Mouse (Mus musculus) heart, embryonic 15.5 days (tissue): ENCODE measurements around the gene Mrpl45. TPM values are rescaled to one million over a fixed set of nuclear protein-coding genes. Genes with fewer than 3 reads are reported as not detected.
"Not testable (repeated sequence)": the region's sequence is repeated elsewhere in the genome, so short reads cannot be mapped to it uniquely, and the experiment has no call there.

Experiments used
- ATAC-seq: fragments of 200-750 bp; cut with Nextera tagmentation; replicated peaks from 2 replicates; pipeline ENCODE4 v1.8.0; 2017; ENCODE audit warnings: low read depth, moderate TSS enrichment; ENCODE audit not compliant: insufficient number of reproducible peaks, insufficient read depth, low FRiP score
- H3K27ac ChIP-seq: fragments of 300-500 bp; sonication (generic); 2 replicates; pipeline ENCODE4 v1.5.1; 2015; ENCODE audit warnings: mild to moderate bottlenecking, inconsistent platforms
- H3K27me3 ChIP-seq: fragments of 300-500 bp; sonication (generic); 2 replicates; pipeline ENCODE4 v1.6.1; 2015; ENCODE audit warnings: inconsistent platforms
- H3K36me3 ChIP-seq: fragments of 300-500 bp; sonication (generic); 2 replicates; pipeline ENCODE4 v1.6.1; 2015; ENCODE audit warnings: mild to moderate bottlenecking, inconsistent platforms
- H3K4me1 ChIP-seq: fragments of 300-500 bp; sonication (generic); replicated peaks from 2 replicates; pipeline ENCODE4 v1.6.1; 2015; ENCODE audit warnings: inconsistent platforms
- H3K4me2 ChIP-seq: fragments of 300-500 bp; sonication (generic); 2 replicates; pipeline ENCODE4 v1.6.1; 2015; ENCODE audit warnings: inconsistent platforms, mild to moderate bottlenecking, moderate library complexity
- H3K4me3 ChIP-seq: fragments of 300-500 bp; sonication (generic); 2 replicates; pipeline ENCODE4 v1.5.1; 2015; ENCODE audit warnings: mild to moderate bottlenecking, inconsistent platforms
- H3K9ac ChIP-seq: fragments of 300-500 bp; sonication (generic); 2 replicates; pipeline ENCODE4 v1.6.1; 2015; ENCODE audit warnings: mild to moderate bottlenecking, inconsistent platforms
- H3K9me3 ChIP-seq: fragments of 300-500 bp; sonication (generic); replicated peaks from 2 replicates; pipeline ENCODE4 v1.6.1; 2016; ENCODE audit warnings: inconsistent platforms
- WGBS: fragments of 180-500 bp; shearing (Covaris S2); methylation state at CpG from one replicate; pipeline ENCODE4 v1.1.7; 2015; ENCODE audit warnings: mixed read lengths; 5-methylcytosine and 5-hydroxymethylcytosine counted together
- polyA plus RNA-seq: library from polyadenylated mRNA; unstranded; fragments of >200 nt; fragmentation: Nextera tagmentation; extraction: Ambion mirVana; gene quantifications from 2 replicates; pipeline ENCODE4 v1.2.1, GENCODE M21; 2015

The Mrpl45 gene
- polyA plus RNA-seq, 1 experiment from 2014 or later: 54.4 TPM

- Histone ChIP-seq H3K9ac (no peak overlapping the region), H3K4me1 (peaks cover 31% of the 10 kb centered on the region), H3K4me3 (no peak overlapping the region), H3K27me3 (no peaks in the 10 kb centered on the region), H3K27ac (peak overlapping the region; percentile 89), H3K4me2 (no peak overlapping the region), H3K36me3 (no peaks in the 10 kb centered on the region), H3K9me3 (no peaks in the 10 kb centered on the region)
- WGBS: 57% methylated on average over 2 of the region's 2 CpGs
- ATAC-seq: peak; percentile 56; the same call in 1 of the 2 replicates
Observed at GRCm38 (mm10) chr11:97299939-97300338, 15.6 kb upstream of the Mrpl45 start.

GRCm38 (mm10) chr11:97301406-97301805 is 14.1 kb upstream of the Mrpl45 start:
- H3K27ac ChIP-seq: peak overlapping the region; percentile 89
- WGBS: 63% methylated on average over 16 of the region's 16 CpGs
- ATAC-seq: no peak

GRCm38 (mm10) chr11:97302231-97302781 is 13.2 kb upstream of the Mrpl45 start:
- Histone ChIP-seq H3K9me3 (no peaks in the 10 kb centered on the region), H3K27me3 (no peaks in the 10 kb centered on the region), H3K27ac (peak overlapping the region; percentile 89), H3K4me3 (no peak overlapping the region), H3K9ac (0 out of 2 replicates have a peak overlapping the region, but pooled peaks have one; percentile 14), H3K4me1 (peaks cover 31% of the 10 kb centered on the region), H3K4me2 (peak overlapping the region; percentile 24; the same call in 1 of the 2 replicates), H3K36me3 (no peaks in the 10 kb centered on the region)
- peak; percentile 87 for ATAC-seq
- WGBS: 13% methylated on average over 7 of the region's 7 CpGs

More at GRCm38 (mm10) chr11:97301406-97301805, 14.1 kb upstream of the Mrpl45 start:
- Histone ChIP-seq H3K36me3 (no peaks in the 10 kb centered on the region), H3K9ac (no peak overlapping the region), H3K4me3 (no peak overlapping the region), H3K4me2 (no peak overlapping the region), H3K27me3 (no peaks in the 10 kb centered on the region), H3K4me1 (peaks cover 31% of the 10 kb centered on the region), H3K9me3 (no peaks in the 10 kb centered on the region)

GRCm38 (mm10) chr11:97304631-97305030 is 10.9 kb upstream of the Mrpl45 start:
- Histone ChIP-seq H3K4me2 (no peak overlapping the region), H3K4me1 (peaks cover 38% of the 10 kb centered on the region), H3K9me3 (no peaks in the 10 kb centered on the region), H3K4me3 (no peak overlapping the region), H3K27ac (no peak overlapping the region), H3K9ac (no peak overlapping the region), H3K36me3 (no peaks in the 10 kb centered on the region), H3K27me3 (no peaks in the 10 kb centered on the region)
- WGBS: 63% methylated on average over 5 of the region's 5 CpGs
- no peak for ATAC-seq

GRCm38 (mm10) chr11:97307294-97308069 is 8.0 kb upstream of the Mrpl45 start:
- no peak overlapping the region for H3K9ac ChIP-seq
- no peaks in the 10 kb centered on the region for H3K27me3 ChIP-seq
- no peak for ATAC-seq
- H3K4me3 ChIP-seq: no peak overlapping the region
- peaks cover 36% of the 10 kb centered on the region for H3K4me1 ChIP-seq
- 94% methylated on average over 11 of the region's 11 CpGs for WGBS
- H3K4me2 ChIP-seq: no peak overlapping the region
- H3K9me3 ChIP-seq: no peaks in the 10 kb centered on the region
- no peak overlapping the region for H3K27ac ChIP-seq
- no peaks in the 10 kb centered on the region for H3K36me3 ChIP-seq

- H3K27me3 ChIP-seq: no peaks in the 10 kb centered on the region
- H3K4me2 ChIP-seq: peak overlapping the region; percentile 86
- H3K9ac ChIP-seq: peak overlapping the region; percentile 59; the same call in 1 of the 2 replicates
- peak overlapping the region; percentile 92 for H3K27ac ChIP-seq
- ATAC-seq: no peak
- H3K4me3 ChIP-seq: peak overlapping the region; percentile 56
- 28% methylated on average over 3 of the region's 3 CpGs for WGBS
- no peaks in the 10 kb centered on the region for H3K36me3 ChIP-seq
- H3K4me1 ChIP-seq: peaks cover 31% of the 10 kb centered on the region
- H3K9me3 ChIP-seq: no peaks in the 10 kb centered on the region
Observed at GRCm38 (mm10) chr11:97308806-97309450, 6.6 kb upstream of the Mrpl45 start.

GRCm38 (mm10) chr11:97309451-97309836 is 6.1 kb upstream of the Mrpl45 start:
- H3K27ac ChIP-seq: peak overlapping the region; percentile 92
- H3K9me3 ChIP-seq: no peaks in the 10 kb centered on the region
- peak overlapping the region; percentile 59 for H3K9ac ChIP-seq
- H3K36me3 ChIP-seq: no peaks in the 10 kb centered on the region
- ATAC-seq: peak; percentile 83; the same call in 1 of the 2 replicates
- H3K4me2 ChIP-seq: peak overlapping the region; percentile 86
- peak overlapping the region; percentile 56 for H3K4me3 ChIP-seq
- no peaks in the 10 kb centered on the region for H3K27me3 ChIP-seq
- WGBS: 2% methylated on average over 9 of the region's 9 CpGs
- H3K4me1 ChIP-seq: peaks cover 30% of the 10 kb centered on the region

GRCm38 (mm10) chr11:97309911-97310571 is 5.5 kb upstream of the Mrpl45 start:
- WGBS: under 1% methylated on average over 25 of the region's 25 CpGs
- Histone ChIP-seq H3K4me2 (peak overlapping the region; percentile 86), H3K9me3 (no peaks in the 10 kb centered on the region), H3K9ac (peak overlapping the region; percentile 59), H3K36me3 (no peaks in the 10 kb centered on the region), H3K27me3 (no peaks in the 10 kb centered on the region), H3K27ac (peak overlapping the region; percentile 92), H3K4me3 (peak overlapping the region; percentile 56), H3K4me1 (peaks cover 27% of the 10 kb centered on the region)
- peak; percentile 51 for ATAC-seq

- Histone ChIP-seq H3K4me3 (peak overlapping the region; percentile 56), H3K4me2 (peak overlapping the region; percentile 86), H3K27ac (peak overlapping the region; percentile 82), H3K9ac (peak overlapping the region; percentile 49), H3K4me1 (peaks cover 27% of the 10 kb centered on the region), H3K36me3 (no peaks in the 10 kb centered on the region), H3K9me3 (no peaks in the 10 kb centered on the region), H3K27me3 (no peaks in the 10 kb centered on the region)
- whole genome bisulfite sequencing: 4% methylated on average over 18 of the region's 18 CpGs
- no peak for ATAC-seq
Observed at GRCm38 (mm10) chr11:97310895-97311631, 4.5 kb upstream of the Mrpl45 start.

GRCm38 (mm10) chr11:97312871-97313270 is 2.6 kb upstream of the Mrpl45 start:
- H3K9me3 ChIP-seq, ATAC-seq, H3K27me3 ChIP-seq, H3K4me2 ChIP-seq, H3K27ac ChIP-seq, H3K4me3 ChIP-seq, H3K9ac ChIP-seq, H3K36me3 ChIP-seq: not testable (repeated sequence)
- 89% methylated on average over 1 of the region's 1 CpGs for WGBS
- peaks cover 36% of the 10 kb centered on the region for H3K4me1 ChIP-seq
